Mouse (Mus musculus) CD4-positive, CD25-positive, alpha-beta regulatory T cell, adult 2 months (primary cell): ENCODE data around the gene Slc12a6.
A peak's percentile ranks its signal among the peaks of the same experiment; 100 is the strongest.
"Not testable (repeated sequence)": the region's sequence is repeated elsewhere in the genome, so short reads cannot be mapped to it uniquely, and the experiment has no call there.

Experiments used
- DNase-seq: peaks from one replicate; pipeline ENCODE4 v3.0.0-alpha.2; 2012; ENCODE audit warnings: low read depth, low spot score

Gene Slc12a6

GRCm38 (mm10) chr2:112261748-112262653, 3.6 kb upstream of the Slc12a6 start, which contains the start of gene Nop10:
Gene Nop10 (plus strand): TSS chr2:112261926.
- peak; percentile 91 for DNase-seq

GRCm38 (mm10) chr2:112262779-112263295, 2.8 kb upstream of the Slc12a6 start:
- peak; percentile 51 for DNase-seq

GRCm38 (mm10) chr2:112264364-112264763, 1.3 kb upstream of the Slc12a6 start:
- no peak for DNase-seq

- peak; percentile 66 for DNase-seq
Measured at GRCm38 (mm10) chr2:112266242-112266592, 592 bp downstream of the Slc12a6 start, which contains the start of gene Gm21985. Gene Gm21985 (plus strand): TSS chr2:112266314.

GRCm38 (mm10) chr2:112266780-112267179, 1.2 kb downstream of the Slc12a6 start:
- peak; percentile 29 for DNase-seq

- peak; percentile 55 for DNase-seq
Measured at GRCm38 (mm10) chr2:112267547-112268269, 2.1 kb downstream of the Slc12a6 start.

- no peak for DNase-seq
Measured at GRCm38 (mm10) chr2:112270011-112270410, 4.4 kb downstream of the Slc12a6 start.

- DNase-seq, result no peak
Measured at GRCm38 (mm10) chr2:112272909-112273308, 7.3 kb downstream of the Slc12a6 start.

- DNase-seq, result no peak
Measured at GRCm38 (mm10) chr2:112273474-112273873, 7.8 kb downstream of the Slc12a6 start.

- DNase-seq, result no peak
Measured at GRCm38 (mm10) chr2:112276870-112277269, 11.2 kb downstream of the Slc12a6 start.

- DNase-seq, result no peak
Measured at GRCm38 (mm10) chr2:112282846-112283245, 17.2 kb downstream of the Slc12a6 start.

GRCm38 (mm10) chr2:112284363-112285030, 18.9 kb downstream of the Slc12a6 start:
- peak; percentile 47 for DNase-seq

GRCm38 (mm10) chr2:112285031-112285390, 19.4 kb downstream of the Slc12a6 start:
- DNase-seq, result no peak

GRCm38 (mm10) chr2:112286062-112286461, 20.4 kb downstream of the Slc12a6 start:
- not testable (repeated sequence) for DNase-seq

- no peak for DNase-seq
Measured at GRCm38 (mm10) chr2:112287059-112287458, 21.4 kb downstream of the Slc12a6 start.

GRCm38 (mm10) chr2:112289507-112289906, 23.9 kb downstream of the Slc12a6 start:
- no peak for DNase-seq

GRCm38 (mm10) chr2:112292823-112293222, 27.2 kb downstream of the Slc12a6 start:
- DNase-seq, result no peak

GRCm38 (mm10) chr2:112296211-112296610, 30.6 kb downstream of the Slc12a6 start:
- no peak for DNase-seq

- no peak for DNase-seq
Measured at GRCm38 (mm10) chr2:112298221-112298620, 32.6 kb downstream of the Slc12a6 start.

GRCm38 (mm10) chr2:112308671-112309070, 43.0 kb downstream of the Slc12a6 start:
- DNase-seq, result no peak

GRCm38 (mm10) chr2:112309161-112309600, 43.6 kb downstream of the Slc12a6 start:
- DNase-seq, result peak; percentile 31

GRCm38 (mm10) chr2:112315638-112316037, 50.0 kb downstream of the Slc12a6 start:
- no peak for DNase-seq
